Mouse (Mus musculus) midbrain, embryonic 16.5 days (tissue): Measurements from ENCODE around the gene Phgr1. TPM values are rescaled to one million over a fixed set of nuclear protein-coding genes. Genes with fewer than 3 reads are reported as not detected.
A peak's percentile ranks its signal among the peaks of the same experiment; 100 is the strongest.

ENCODE experiments used
- ATAC-seq: fragments of 200-750 bp; cut with Nextera tagmentation; 2 replicates; pipeline ENCODE4 v1.8.0; 2017; ENCODE audit warnings: moderate TSS enrichment
- H3K27ac ChIP-seq: fragments of 300-500 bp; sonication (generic); 2 replicates; pipeline ENCODE4 v1.5.1; 2014; ENCODE audit warnings: mild to moderate bottlenecking, low read length, mixed read lengths
- H3K27me3 ChIP-seq: fragments of 300-500 bp; sonication (generic); 2 replicates; pipeline ENCODE4 v1.6.1; 2014; ENCODE audit warnings: low read depth, low read length, mixed read lengths; ENCODE audit not compliant: control insufficient read depth, insufficient read depth
- H3K36me3 ChIP-seq: fragments of 300-500 bp; sonication (generic); 2 replicates; pipeline ENCODE4 v1.6.1; 2014; ENCODE audit warnings: mild to moderate bottlenecking, low read length, moderate library complexity, mixed read lengths; ENCODE audit not compliant: control insufficient read depth, insufficient read depth
- H3K4me1 ChIP-seq: fragments of 300-500 bp; sonication (generic); 2 replicates; pipeline ENCODE4 v1.6.1; 2014; ENCODE audit warnings: mild to moderate bottlenecking, low read length, mixed read lengths; ENCODE audit not compliant: control insufficient read depth, insufficient read depth
- H3K4me2 ChIP-seq: fragments of 300-500 bp; sonication (generic); 2 replicates; pipeline ENCODE4 v1.6.1; 2014; ENCODE audit warnings: mild to moderate bottlenecking, low read length, mixed read lengths
- H3K4me3 ChIP-seq: fragments of 300-500 bp; sonication (generic); 2 replicates; pipeline ENCODE4 v1.5.1; 2014; ENCODE audit warnings: low read depth, mild to moderate bottlenecking, low read length, moderate library complexity, mixed read lengths
- H3K9ac ChIP-seq: fragments of 300-500 bp; sonication (generic); 2 replicates; pipeline ENCODE4 v1.6.1; 2014; ENCODE audit warnings: low read depth, low read length, mixed read lengths
- H3K9me3 ChIP-seq: fragments of 300-500 bp; sonication (generic); replicated peaks from 2 replicates; pipeline ENCODE4 v1.6.1; 2014; ENCODE audit warnings: mild to moderate bottlenecking, low read length, mixed read lengths; ENCODE audit not compliant: control insufficient read depth, poor library complexity, severe bottlenecking
- WGBS: fragments of 180-500 bp; shearing (Covaris S2); extraction: QIAGEN DNeasy Blood & Tissue Kit; methylation state at CpG from one replicate; pipeline ENCODE4 v1.1.7; 2014; 5-methylcytosine and 5-hydroxymethylcytosine counted together
- polyA plus RNA-seq: library from polyadenylated mRNA; unstranded; fragments of >200 nt; fragmentation: Nextera tagmentation; extraction: Ambion mirVana; gene quantifications from 2 replicates; pipeline ENCODE4 v1.2.1, GENCODE M21; 2015

Gene Phgr1
- polyA plus RNA-seq, 1 experiment from 2014 or later = not detected

DNA sequence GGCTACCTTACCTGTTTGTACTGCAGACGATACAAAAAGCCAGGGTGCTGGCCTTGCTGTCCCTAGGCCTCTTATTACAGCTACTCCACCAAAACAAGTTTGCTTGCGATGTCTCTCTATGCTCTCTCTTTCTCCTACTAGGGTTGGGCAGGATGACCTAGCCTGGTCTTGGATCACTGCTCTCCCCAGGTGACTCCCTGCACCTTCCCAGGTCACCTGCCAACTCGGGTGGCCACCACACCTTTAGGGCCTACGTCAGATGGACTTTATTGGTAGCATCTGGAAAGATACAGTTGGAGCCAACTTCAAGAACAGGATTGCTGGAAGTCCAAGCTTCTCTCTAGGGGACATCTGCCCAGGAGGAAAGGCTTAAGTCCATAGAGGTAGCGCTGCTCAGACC lies 7.7 kb upstream of the Phgr1 start:
- no peak overlapping the region for H3K4me3 ChIP-seq
- no peak overlapping the region for H3K4me2 ChIP-seq
- H3K36me3 ChIP-seq = no peaks in the 10 kb centered on the region
- WGBS = 79% methylated on average over 5 of the region's 5 CpGs
- no peak overlapping the region for H3K27ac ChIP-seq
- no peak overlapping the region for H3K9ac ChIP-seq
- H3K27me3 ChIP-seq = no peaks in the 10 kb centered on the region
- H3K9me3 ChIP-seq = no peaks in the 10 kb centered on the region
- peaks cover 21% of the 10 kb centered on the region for H3K4me1 ChIP-seq
- ATAC-seq = no peak

DNA sequence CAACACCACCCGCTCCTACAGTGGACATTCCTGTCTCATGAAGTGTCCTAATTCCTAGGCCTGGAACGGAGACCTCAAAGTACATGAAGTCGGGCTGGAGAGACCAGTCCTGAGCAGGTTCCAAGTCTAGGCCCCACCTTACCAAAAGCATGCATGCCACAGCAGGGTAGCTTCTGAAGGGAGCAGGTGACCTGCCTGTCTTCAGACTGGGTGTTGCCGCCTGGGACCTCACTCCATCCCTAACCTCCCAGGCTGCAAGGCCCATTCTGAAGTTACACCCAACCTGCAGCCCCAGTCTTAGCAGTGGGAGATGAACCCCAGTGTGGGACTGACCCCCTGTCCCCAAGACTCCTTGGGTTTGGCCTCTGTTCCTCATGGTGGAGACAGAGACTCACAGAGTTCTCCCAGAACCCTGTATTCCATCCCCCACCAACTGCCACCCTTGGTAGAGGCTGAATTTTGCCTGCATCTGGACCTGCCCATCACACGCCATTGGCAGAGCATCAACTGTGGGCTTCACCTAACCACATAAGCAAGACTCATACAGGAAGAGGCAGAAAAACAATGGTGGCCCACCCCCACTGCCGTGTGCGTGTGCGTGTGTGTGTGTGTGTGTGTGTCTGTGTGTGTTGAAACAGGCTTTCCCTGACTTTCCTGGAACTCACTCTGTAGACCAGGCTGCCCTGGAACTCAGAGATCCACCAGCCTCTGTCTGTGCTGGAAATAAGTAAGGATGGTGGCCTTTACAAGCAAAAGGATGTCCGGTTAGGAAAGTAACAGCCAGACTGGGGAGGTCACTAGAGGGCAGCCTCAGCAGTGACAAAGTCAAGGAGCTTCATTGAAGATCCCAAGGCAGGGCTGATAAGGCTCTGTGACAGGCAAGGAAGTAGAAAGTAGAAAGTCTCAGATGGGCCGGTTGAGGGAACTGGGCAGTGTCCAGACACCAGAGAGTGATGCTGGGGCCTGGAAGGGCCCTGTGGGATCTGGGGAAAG lies 6.2 kb upstream of the Phgr1 start:
- H3K36me3 ChIP-seq = no peaks in the 10 kb centered on the region
- no peak for ATAC-seq

DNA sequence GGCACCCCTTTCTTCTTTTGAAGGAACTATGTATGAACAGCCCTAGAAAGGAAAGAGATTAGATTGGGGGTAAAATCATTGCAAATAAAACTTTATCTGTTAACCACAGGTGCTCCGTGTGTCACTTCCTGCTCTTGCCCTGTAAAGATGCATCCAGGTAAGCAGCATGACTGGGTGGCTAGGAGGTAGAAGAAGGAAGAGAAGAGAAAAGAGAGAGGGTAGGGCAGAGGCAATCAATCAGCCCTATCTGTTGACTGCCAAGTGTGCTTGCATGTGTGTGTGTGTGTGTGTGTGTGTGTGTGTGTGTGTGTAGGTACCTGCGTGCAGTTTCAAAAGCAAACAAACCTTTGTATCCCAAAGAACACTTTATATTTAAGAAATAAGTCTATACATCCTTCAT lies 2.0 kb downstream of the Phgr1 start:
- no peak for ATAC-seq
- Histone ChIP-seq H3K27me3 (no peaks in the 10 kb centered on the region), H3K36me3 (no peaks in the 10 kb centered on the region), H3K27ac (no peak overlapping the region), H3K4me2 (no peak overlapping the region), H3K9ac (no peak overlapping the region), H3K4me3 (no peak overlapping the region), H3K4me1 (peaks cover 5% of the 10 kb centered on the region), H3K9me3 (no peaks in the 10 kb centered on the region)
- 88% methylated on average over 2 of the region's 2 CpGs for WGBS

More for the DNA sequence above, 6.2 kb upstream of the Phgr1 start:
- WGBS = 78% methylated on average over 10 of the region's 10 CpGs
- H3K9ac ChIP-seq = no peak overlapping the region
- no peak overlapping the region for H3K4me3 ChIP-seq
- H3K4me1 ChIP-seq = peaks cover 19% of the 10 kb centered on the region
- no peak overlapping the region for H3K4me2 ChIP-seq
- H3K27ac ChIP-seq = no peak overlapping the region
- H3K27me3 ChIP-seq = no peaks in the 10 kb centered on the region
- H3K9me3 ChIP-seq = no peaks in the 10 kb centered on the region

DNA sequence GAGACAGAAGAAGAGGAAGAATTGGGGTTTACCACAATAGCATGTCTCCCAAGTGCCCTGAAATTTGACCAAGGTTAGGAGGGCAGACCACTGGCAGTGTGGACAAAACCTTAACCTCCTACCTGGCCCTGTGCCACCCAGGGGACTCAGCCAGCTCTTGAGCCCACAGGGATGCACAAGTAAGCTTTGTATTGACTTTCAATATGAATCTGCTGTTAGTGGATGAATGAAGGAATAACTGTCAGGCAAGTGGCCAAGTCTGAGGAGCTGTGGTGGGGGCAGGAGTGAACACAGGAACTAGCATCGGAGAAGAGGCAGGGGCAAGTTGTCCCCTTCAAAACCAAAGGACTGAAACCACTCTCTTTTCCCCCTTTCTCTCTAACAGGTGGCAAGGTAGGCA lies 2.8 kb downstream of the Phgr1 start:
- 71% methylated on average over 1 of the region's 1 CpGs for WGBS
- no peak for ATAC-seq
- Histone ChIP-seq H3K27ac (no peak overlapping the region), H3K9ac (no peak overlapping the region), H3K36me3 (no peaks in the 10 kb centered on the region), H3K4me2 (no peak overlapping the region), H3K4me1 (peaks cover 6% of the 10 kb centered on the region), H3K27me3 (no peaks in the 10 kb centered on the region), H3K4me3 (no peak overlapping the region), H3K9me3 (no peaks in the 10 kb centered on the region)

DNA sequence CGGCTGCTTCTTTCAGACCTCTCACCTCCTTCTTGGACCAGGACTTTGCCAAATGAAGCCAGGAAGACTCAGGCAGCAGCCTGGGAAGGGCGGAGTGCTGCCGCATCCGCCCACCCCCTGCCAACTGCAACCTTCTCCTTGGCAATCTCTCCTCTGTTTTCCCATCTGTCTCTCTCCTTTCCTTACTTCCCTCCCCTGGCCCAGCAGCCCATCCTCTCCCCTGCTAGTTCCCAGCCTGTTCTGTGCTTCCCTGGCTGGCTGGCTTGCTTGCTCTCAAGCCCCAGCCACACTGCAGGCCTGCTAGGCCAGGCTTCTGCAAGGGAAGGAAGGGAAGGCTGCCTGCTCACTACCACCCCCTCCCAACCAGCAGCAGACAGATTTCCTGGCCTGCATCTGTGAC lies 3.3 kb downstream of the Phgr1 start:
- Histone ChIP-seq H3K27ac (no peak overlapping the region), H3K4me1 (peaks cover 10% of the 10 kb centered on the region), H3K9ac (no peak overlapping the region), H3K4me3 (no peak overlapping the region), H3K9me3 (no peaks in the 10 kb centered on the region), H3K36me3 (no peaks in the 10 kb centered on the region), H3K4me2 (no peak overlapping the region), H3K27me3 (no peaks in the 10 kb centered on the region)
- WGBS = 81% methylated on average over 3 of the region's 4 CpGs
- ATAC-seq = no peak

DNA sequence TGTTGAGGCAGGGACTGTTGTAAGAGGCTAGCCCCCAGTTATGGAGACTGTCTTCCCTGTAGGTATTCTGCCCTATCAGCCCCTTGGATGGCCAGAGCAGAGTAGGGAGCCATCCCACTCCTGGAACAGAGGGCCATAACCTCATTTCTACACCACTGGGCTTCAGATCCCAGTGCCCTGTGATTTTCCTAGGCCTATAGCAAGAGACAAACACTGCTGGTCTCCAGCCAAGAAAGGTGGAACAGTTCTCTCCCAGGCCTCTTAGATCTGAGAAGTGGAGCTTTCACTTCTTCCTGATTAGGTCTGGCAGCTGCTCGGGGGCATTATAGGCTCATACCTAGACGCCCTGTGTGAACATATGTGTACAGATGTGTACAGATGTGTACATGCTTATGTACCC lies 3.7 kb downstream of the Phgr1 start:
- 75% methylated on average over 2 of the region's 2 CpGs for WGBS
- Histone ChIP-seq H3K4me3 (no peak overlapping the region), H3K27me3 (no peaks in the 10 kb centered on the region), H3K9me3 (no peaks in the 10 kb centered on the region), H3K4me1 (peaks cover 13% of the 10 kb centered on the region), H3K27ac (no peak overlapping the region), H3K4me2 (no peak overlapping the region), H3K36me3 (no peaks in the 10 kb centered on the region), H3K9ac (no peak overlapping the region)
- ATAC-seq = no peak

DNA sequence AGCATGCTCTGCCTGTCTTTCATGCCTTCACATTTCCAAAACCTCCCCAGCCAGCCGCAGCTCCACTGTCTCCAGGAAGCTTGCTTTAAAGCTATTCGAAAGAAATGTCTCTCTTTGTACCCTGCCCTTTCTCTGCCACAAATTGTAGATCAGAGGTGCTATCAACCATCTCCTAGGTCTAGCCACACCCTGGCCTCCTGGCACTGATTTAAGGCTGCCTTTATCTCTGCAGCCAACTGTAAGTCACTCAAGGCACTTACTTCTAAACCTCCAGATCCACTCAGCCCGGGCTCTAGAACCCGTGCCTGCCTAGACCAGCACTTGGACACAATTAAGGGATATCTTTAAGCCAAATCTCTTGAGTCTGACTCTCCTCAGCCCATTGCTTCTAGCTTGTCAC lies 5.8 kb downstream of the Phgr1 start:
- no peak overlapping the region; the same call in 1 of the 2 replicates for H3K27ac ChIP-seq
- H3K27me3 ChIP-seq = no peaks in the 10 kb centered on the region
- H3K4me3 ChIP-seq = no peak overlapping the region
- H3K4me2 ChIP-seq = no peak overlapping the region
- ATAC-seq = no peak
- 76% methylated on average over 4 of the region's 4 CpGs for WGBS
- H3K9me3 ChIP-seq = no peaks in the 10 kb centered on the region
- peaks cover 13% of the 10 kb centered on the region for H3K4me1 ChIP-seq
- H3K36me3 ChIP-seq = no peaks in the 10 kb centered on the region
- no peak overlapping the region for H3K9ac ChIP-seq

DNA sequence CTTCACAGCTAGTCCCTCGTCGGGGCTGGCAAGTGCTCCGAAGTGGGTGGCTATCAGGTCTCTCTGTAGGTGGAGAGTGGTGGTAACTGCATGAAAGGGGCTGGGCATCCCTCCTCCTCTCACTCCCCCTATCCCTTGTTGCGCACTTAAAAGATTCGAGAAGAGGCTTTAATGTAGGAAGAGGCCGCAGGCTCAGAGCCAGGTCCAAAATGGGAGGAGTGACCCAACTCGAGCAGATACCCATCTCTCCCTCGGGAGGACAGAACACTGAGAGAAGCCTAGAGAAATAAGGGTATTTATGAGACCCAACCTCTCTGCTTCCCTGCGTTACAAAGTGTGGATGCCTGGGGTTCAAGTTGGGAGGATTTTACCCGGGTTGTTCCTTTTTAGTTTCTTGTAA lies 6.5 kb downstream of the Phgr1 start:
- peak; percentile 40 for ATAC-seq
- Histone ChIP-seq H3K4me2 (peak overlapping the region; percentile 68), H3K4me1 (peaks cover 13% of the 10 kb centered on the region), H3K27me3 (no peaks in the 10 kb centered on the region), H3K9me3 (no peaks in the 10 kb centered on the region), H3K36me3 (no peaks in the 10 kb centered on the region), H3K4me3 (peak overlapping the region; percentile 71), H3K9ac (peak overlapping the region; percentile 54), H3K27ac (peak overlapping the region; percentile 93)
- WGBS = 5% methylated on average over 10 of the region's 10 CpGs
